Mouse (Mus musculus) G1E-ER4 (cell line): ENCODE data around the gene Fkbp15. TPM values are rescaled to one million over a fixed set of nuclear protein-coding genes. Genes with fewer than 3 reads are reported as not detected.

Experiments
- GATA1 ChIP-seq: IDR thresholded peaks from one replicate; pipeline ENCODE4 v1.8.0; 2012; ENCODE audit warnings: low read length, inconsistent platforms
- polyA plus RNA-seq: library from polyadenylated mRNA; stranded (reverse); fragments of >175 nt; gene quantifications from 2 replicates; pipeline ENCODE4 v1.2.3, GENCODE M21; 2012

The Fkbp15 gene
- polyA plus RNA-seq, 1 experiment: 15.9 TPM

GRCm38 (mm10) chr4:62306840-62307239, 53.5 kb downstream of the Fkbp15 start:
- TF ChIP-seq GATA1: no peak

DNA sequence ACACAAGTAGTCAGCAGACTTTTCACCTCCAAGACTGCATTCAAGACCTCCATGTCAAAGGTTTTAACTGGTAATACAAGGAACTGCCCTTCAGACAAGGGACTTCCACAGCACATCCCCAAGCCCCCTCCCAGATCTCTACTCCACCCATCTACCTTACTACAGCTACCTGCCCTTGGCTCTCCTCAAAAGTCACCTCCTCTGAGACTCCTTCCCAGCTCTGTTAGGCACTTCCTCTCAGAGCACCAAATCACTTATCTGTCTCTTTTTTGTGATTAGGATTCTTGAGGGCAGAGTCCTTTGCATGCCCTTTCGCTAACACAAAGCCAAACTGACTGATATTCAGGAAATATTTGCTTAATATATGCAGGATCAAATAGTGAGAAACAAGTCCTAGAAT, 54.0 kb downstream of the Fkbp15 start:
- no peak for TF ChIP-seq GATA1

DNA sequence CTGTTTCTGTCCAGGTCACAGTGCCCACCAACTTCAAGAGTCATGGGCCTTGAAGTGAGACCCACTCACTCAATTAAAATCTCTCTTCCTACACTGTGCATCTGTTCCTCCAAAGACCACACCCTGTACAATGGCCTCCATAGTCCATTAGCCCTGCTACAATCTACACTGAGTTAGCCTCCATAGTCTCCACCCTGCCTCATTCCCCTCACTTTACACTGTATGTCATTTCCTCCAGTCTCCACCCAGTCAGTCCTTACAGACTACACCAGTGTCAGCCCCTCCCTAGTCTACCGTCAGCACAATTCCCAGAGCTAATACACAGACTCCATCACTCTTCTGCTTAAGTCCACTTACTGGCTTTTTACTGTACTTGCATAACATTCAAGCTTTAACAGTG, 57.1 kb downstream of the Fkbp15 start:
- TF ChIP-seq GATA1: no peak

DNA sequence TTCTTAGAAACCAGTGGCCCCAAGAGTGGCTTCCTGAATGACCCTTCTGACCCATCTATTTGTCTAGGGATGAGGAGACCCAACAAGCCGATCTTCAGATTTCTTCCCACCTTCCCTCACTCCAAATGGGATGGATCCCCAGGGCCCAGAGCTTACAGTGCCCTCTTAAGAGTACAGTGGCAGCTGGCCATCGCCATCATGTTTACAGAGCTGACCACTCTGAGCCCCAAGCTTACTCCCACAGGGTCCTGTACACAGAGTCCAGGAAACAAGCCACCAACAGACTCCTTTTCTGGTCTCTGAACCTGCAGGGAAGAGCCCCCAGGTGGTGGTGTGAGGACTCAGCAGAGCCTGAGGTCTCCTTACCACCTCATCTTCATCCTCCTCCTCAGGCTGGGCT, 57.6 kb downstream of the Fkbp15 start:
- TF ChIP-seq GATA1: no peak

- no peak for TF ChIP-seq GATA1
Observed at GRCm38 (mm10) chr4:62300001-62300400, 60.3 kb downstream of the Fkbp15 start.

GRCm38 (mm10) chr4:62297280-62298130, 62.8 kb downstream of the Fkbp15 start:
- no peak for TF ChIP-seq GATA1

DNA sequence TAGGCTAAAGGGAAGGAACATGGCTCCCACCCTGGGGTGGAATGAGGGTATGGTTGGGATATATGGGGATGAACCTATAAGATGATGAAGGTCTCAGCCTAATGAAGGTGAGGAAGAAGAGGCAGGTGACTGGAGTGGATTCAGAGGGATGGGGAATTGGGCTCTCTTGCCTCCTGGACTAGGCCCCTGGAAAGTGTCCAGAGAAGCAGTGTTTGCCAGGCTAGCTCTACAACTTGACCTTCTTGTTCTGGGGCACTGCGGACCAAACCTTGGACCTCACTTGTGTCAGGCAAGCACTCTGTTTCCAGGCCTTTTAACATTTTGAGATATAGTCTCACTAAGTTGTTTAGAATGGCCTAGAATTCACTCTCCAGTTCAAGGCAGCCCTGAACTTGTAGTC, 65.6 kb downstream of the Fkbp15 start:
- TF ChIP-seq GATA1: no peak

GRCm38 (mm10) chr4:62293219-62293861, 67.0 kb downstream of the Fkbp15 start:
- TF ChIP-seq GATA1: no peak

DNA sequence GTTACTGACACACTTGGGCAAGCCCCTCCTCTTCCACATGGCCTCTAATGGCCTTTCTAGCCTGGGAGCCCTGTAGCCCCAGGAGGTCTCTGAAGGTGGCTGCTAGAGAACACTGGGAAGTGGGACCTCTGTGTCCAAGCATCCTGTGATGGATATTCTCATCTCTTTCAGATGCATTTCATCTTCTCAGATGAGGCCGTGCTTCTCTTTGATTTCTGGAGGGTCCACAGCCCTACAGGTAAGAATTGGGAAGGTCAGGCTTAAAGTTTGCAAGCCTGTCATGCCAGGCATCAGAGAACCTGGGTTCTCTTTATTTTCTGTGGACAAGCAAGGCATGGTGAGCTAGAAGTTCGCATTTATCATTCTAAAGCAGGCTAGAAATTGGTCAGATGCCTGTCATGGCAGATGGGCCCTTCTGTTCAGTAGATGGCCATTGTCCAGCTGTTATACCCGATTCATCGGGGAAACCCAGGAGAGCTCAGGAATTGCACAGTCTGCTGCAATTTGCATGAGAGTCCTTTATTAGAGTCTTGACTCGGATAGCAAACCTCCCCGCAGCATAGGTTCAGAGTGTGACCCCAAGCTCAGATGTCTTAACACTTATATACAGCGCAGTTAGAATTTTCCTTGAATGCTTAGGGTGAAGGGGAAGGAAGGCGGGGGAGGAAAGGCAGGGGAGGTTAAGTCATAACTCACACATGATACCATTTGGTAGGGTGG, 67.7 kb downstream of the Fkbp15 start:
- no peak for TF ChIP-seq GATA1

DNA sequence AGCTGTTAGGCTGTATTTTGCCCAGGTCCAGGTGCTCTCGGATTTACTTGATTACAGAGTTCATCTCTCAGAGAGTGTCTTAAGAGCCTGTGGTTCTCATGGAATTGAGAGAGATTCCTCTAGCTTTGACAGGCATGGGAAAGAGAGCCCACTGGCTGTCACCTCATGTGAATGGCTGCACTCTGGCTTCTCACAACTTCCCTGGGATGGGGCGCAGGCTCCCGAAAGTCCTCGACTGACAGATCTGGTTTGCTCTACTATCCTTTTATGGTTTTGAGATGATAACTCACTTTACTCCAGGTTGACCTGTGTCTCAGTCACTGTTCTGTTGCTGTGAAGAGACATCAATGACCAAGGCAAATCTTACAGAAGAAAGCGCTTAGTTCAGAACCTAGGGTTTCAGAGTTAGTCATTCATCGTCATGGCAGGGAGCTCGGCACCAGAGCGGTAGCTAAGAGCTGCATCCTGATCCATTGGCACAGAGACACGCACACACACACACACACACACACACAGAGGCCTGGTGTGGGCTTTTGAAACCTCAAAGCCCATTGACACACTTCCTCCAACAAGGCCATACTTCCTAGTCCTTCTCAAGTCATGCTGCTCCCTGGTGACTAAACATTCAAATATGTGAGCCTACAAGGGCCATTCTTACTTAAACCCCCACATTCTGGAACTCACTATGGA, 69.4 kb downstream of the Fkbp15 start:
- no peak for TF ChIP-seq GATA1

DNA sequence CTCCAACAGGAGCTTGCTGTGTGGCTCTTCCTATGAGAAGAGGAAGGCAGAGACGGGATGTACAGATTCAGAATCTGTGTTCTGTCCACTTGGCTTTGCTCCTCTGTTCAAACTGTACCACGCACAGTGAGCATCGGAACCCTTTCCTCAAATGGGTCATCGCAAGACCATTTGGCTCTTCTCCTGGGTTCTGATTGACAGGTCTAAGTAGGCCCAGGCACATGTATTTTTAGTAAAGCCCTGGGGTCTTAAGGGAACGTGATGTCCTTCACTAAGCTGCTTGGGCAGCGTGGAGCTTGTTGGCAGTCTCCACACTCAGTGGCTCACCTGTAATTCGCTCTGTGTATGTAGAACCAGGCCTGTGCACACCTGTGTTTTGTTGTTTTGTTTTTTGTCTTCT, 71.1 kb downstream of the Fkbp15 start:
- TF ChIP-seq GATA1: no peak

DNA sequence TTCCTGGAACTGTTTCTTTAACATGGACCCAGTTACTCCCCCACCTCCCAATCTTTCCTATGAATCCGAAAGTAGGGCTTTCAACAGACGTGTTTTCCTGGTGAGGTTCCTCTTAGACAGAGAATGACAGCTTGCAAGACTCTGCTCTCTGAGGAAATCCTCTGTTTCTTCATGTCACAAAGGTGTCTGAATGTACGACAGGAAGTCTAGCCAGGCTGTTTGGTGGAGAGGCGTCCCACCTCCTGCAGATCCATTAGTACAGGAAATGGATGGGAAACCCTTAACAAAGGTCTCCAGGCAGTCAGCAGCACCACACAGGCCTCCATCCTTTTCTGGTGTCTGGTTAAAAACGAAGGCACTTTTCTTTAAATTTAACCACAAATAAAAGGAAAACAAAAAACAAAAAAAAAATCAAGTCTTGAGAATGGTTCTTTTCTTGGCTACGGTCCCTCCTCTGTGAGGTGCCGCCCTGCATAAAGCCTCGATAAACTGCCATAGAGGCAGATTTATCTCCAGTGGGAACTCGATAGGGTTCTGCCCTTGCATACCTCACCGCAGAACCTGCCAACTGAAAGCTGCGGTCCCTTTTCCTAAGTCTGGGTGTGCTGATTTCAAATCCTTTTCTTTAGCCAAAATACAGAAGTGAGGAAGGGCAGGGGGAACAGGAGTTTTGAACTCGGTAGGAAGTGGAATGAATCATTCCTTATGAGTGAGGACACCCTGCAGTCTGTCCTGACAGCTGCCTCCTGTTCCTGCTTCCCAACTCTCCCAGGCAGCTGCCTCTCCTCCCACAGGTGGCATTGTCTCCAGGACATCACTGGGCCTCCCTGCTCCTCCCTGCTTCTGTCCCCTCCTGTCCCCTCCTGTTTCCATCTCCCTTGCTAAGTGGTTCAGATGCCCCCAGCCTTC, 73.1 kb downstream of the Fkbp15 start:
- TF ChIP-seq GATA1: no peak

GRCm38 (mm10) chr4:62286257-62286991, 73.9 kb downstream of the Fkbp15 start:
- TF ChIP-seq GATA1: no peak

GRCm38 (mm10) chr4:62285576-62285975, 74.8 kb downstream of the Fkbp15 start:
- no peak for TF ChIP-seq GATA1

- no peak for TF ChIP-seq GATA1
Observed at GRCm38 (mm10) chr4:62282969-62283368, 77.4 kb downstream of the Fkbp15 start.
